Mouse (Mus musculus): ENCODE results near the gene Prdm13. TPM values are rescaled to one million over a fixed set of nuclear protein-coding genes. Genes with fewer than 3 reads are reported as not detected.

Prdm13 gene
- polyA plus RNA-seq, 1 experiment from 2014 or later, result 0.50 TPM

DNA sequence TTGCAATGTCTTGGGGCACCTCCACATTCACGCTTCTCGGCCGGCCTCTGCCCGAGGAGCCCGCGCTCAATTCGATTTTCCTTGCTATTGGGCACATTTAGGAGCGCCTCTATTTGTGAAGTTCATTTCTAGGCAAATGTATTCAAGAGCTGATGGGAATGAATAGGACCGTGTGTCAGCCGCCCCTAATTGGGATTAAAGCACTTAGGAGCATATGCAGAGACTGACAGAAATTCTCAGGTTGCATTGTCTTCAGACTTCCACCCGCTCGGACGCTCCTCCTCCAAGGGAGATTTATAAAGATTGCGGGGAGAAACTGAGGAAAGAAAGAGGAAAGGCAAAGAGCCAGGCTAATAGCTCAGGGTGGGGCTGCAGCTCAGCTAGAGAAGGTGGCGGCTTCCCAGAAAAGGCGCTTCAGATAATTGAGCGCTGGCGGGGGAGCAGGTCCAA is 3.8 kb upstream of the Prdm13 start:
- peak overlapping the region; percentile 44; the same call in 1 of the 2 replicates for H3K4me3 ChIP-seq (ENCODE audit: low read depth, low read length)
- H3K4me2 ChIP-seq (ENCODE audit: low read depth, low read length), result peak overlapping the region; percentile 73
- peak; percentile 4; the same call in 1 of the 2 replicates for ATAC-seq (ENCODE audit: low read depth)
- no peak overlapping the region for H3K9ac ChIP-seq (replicated peaks; ENCODE audit: low read depth, low read length)
- peaks cover 13% of the 10 kb centered on the region; the same call in 1 of the 2 replicates for H3K4me1 ChIP-seq (ENCODE audit: control insufficient read depth, insufficient read depth, low read length)
- H3K36me3 ChIP-seq (ENCODE audit: control insufficient read depth, insufficient read depth, low read length), result no peaks in the 10 kb centered on the region
- no peaks in the 10 kb centered on the region for H3K9me3 ChIP-seq (ENCODE audit: control insufficient read depth, low read length)
- H3K27me3 ChIP-seq (ENCODE audit: control insufficient read depth, insufficient read depth, low read length), result peaks cover 41% of the 10 kb centered on the region
- no peak overlapping the region for H3K27ac ChIP-seq (ENCODE audit: low read depth, low read length)
- under 1% methylated on average over 18 of the region's 18 CpGs for WGBS

DNA sequence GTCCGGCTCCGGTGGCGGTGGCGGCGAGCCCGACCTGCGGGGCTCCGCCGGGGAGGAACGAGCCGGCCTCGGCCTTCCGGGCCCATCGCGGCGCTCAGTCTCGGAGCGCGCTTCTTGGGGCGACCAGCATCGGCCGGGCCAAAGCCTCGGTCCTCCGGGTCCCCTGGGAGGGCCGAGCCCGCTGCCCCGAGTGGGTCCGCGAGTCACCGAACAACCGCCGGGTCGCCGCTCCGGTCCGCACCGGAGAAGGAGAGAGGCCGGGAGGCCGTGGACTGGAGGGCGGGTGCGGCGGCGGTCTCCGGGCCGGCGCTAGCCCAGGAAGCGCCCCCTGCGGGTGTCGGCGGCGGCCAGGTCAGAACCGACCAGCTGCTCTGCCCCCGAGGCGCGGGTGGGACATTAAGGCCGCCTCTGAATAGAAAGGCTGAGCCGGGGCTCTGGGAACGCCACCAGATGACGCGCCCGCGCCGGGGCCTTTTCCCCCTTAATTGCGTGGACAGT is 3.0 kb upstream of the Prdm13 start:
- peak overlapping the region; percentile 71 for H3K27ac ChIP-seq (ENCODE audit: low read depth, low read length)

DNA sequence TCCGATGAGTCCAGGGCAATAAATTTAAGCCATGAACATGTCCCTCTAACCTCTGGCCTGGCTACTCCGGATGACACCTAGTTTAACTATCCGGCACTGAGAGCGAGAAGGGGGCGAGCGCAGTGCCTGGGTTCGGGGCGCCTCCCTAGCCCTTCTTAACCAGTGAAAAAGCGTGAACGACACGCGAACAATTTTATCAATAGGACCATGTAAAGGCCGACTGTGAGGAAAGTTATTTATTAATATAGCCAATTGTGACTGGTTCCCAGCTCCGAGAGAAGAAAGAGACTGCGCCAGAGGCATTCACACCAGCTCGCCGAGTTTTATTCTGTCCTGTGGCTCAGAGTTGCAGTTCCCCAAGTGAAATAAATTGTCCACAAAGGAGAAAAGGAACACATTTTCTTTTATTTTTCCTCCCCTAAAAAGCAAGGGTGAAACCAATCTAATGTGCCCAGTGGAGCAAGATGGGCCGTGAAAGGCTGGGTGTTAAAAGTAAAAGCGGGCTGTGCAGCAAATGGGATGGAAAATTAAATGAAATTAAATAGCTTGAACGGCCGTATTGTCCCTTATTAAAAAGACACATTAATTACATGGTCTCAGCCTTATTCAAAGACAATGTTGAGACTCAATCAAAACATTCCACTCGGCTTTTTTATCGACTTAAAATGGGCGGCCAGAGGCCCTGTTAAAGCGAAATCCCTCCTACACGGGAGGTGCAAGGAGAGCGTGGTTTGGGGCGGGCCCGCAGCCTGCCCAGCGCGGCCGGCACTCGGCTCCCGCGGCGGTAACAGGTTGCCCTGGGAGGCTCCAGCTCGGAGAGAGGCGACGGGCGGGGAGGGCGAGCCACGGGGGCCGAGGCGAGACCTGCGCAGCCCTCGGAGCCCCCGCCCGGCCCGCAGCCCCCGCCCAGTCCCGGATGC is 2.3 kb upstream of the Prdm13 start:
- peak; percentile 61 for ATAC-seq (ENCODE audit: low read depth)
- Histone ChIP-seq H3K4me3 (ENCODE audit: low read depth, low read length) (peak overlapping the region; percentile 44), H3K27me3 (ENCODE audit: control insufficient read depth, insufficient read depth, low read length) (peaks cover 44% of the 10 kb centered on the region), H3K27ac (ENCODE audit: low read depth, low read length) (peak overlapping the region; percentile 71), H3K36me3 (ENCODE audit: control insufficient read depth, insufficient read depth, low read length) (no peaks in the 10 kb centered on the region), H3K4me1 (ENCODE audit: control insufficient read depth, insufficient read depth, low read length) (peaks cover 13% of the 10 kb centered on the region; the same call in 1 of the 2 replicates), H3K9me3 (ENCODE audit: control insufficient read depth, low read length) (no peaks in the 10 kb centered on the region), H3K4me2 (ENCODE audit: low read depth, low read length) (peak overlapping the region; percentile 73), H3K9ac (replicated peaks; ENCODE audit: low read depth, low read length) (peak overlapping the region; percentile 46)
- WGBS, result under 1% methylated on average over 50 of the region's 51 CpGs

More for the DNA sequence above, 3.0 kb upstream of the Prdm13 start:
- H3K4me2 ChIP-seq (ENCODE audit: low read depth, low read length), result peak overlapping the region; percentile 73
- peak overlapping the region; percentile 46 for H3K9ac ChIP-seq (replicated peaks; ENCODE audit: low read depth, low read length)
- H3K27me3 ChIP-seq (ENCODE audit: control insufficient read depth, insufficient read depth, low read length), result peaks cover 41% of the 10 kb centered on the region
- H3K4me3 ChIP-seq (ENCODE audit: low read depth, low read length), result peak overlapping the region; percentile 44
- peak; percentile 36; the same call in 1 of the 2 replicates for ATAC-seq (ENCODE audit: low read depth)
- H3K4me1 ChIP-seq (ENCODE audit: control insufficient read depth, insufficient read depth, low read length), result peaks cover 13% of the 10 kb centered on the region; the same call in 1 of the 2 replicates
- no peaks in the 10 kb centered on the region for H3K36me3 ChIP-seq (ENCODE audit: control insufficient read depth, insufficient read depth, low read length)
- no peaks in the 10 kb centered on the region for H3K9me3 ChIP-seq (ENCODE audit: control insufficient read depth, low read length)
- under 1% methylated on average over 46 of the region's 64 CpGs for WGBS

DNA sequence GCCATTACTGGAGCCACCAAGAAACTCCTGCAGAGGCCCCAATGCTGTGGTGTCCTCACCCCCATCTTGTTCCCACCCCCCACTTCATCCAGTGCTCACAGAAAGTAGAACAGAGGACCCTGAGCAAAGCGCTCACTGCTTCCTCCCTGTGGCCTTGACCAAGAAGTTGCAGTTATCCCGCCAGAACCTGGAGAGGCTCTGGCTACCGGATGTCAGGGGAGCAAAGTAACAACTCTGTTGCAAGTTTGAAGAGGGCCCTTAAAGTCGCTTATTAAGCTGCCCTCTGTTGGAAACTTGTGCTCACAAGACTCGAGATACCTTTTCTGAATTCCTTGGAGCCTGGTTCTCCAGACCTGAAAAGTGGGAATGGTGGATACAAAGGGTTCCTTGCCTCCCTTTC is 1.2 kb upstream of the Prdm13 start:
- Histone ChIP-seq H3K27me3 (ENCODE audit: control insufficient read depth, insufficient read depth, low read length) (peaks cover 48% of the 10 kb centered on the region), H3K4me1 (ENCODE audit: control insufficient read depth, insufficient read depth, low read length) (peaks cover 13% of the 10 kb centered on the region; the same call in 1 of the 2 replicates), H3K4me2 (ENCODE audit: low read depth, low read length) (no peak overlapping the region), H3K9me3 (ENCODE audit: control insufficient read depth, low read length) (no peaks in the 10 kb centered on the region), H3K36me3 (ENCODE audit: control insufficient read depth, insufficient read depth, low read length) (no peaks in the 10 kb centered on the region), H3K4me3 (ENCODE audit: low read depth, low read length) (no peak overlapping the region), H3K27ac (ENCODE audit: low read depth, low read length) (no peak overlapping the region), H3K9ac (replicated peaks; ENCODE audit: low read depth, low read length) (no peak overlapping the region)
- ATAC-seq (ENCODE audit: low read depth), result no peak
- WGBS, result 2% methylated on average over 5 of the region's 5 CpGs

DNA sequence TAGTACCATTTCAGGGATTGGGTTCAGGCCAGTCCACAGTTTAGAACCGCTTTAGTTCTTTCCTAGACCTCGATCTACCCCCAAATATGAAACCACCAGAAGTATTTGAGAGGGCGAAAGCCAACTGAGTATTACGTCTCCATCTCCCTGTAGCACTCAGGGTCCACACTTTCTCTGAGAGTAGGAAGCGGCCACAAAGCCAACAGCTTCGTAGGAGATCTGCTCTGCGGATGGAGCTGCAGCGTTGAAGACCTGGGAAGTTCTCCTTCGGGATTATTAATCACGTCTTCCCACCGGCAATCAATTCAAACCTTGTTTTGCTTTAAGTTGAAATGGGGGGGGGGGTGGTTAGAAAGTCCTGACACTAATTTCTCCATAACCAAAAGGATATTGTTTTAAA is 653 bp upstream of the Prdm13 start:
- under 1% methylated on average over 11 of the region's 11 CpGs for WGBS
- no peak for ATAC-seq (ENCODE audit: low read depth)

DNA sequence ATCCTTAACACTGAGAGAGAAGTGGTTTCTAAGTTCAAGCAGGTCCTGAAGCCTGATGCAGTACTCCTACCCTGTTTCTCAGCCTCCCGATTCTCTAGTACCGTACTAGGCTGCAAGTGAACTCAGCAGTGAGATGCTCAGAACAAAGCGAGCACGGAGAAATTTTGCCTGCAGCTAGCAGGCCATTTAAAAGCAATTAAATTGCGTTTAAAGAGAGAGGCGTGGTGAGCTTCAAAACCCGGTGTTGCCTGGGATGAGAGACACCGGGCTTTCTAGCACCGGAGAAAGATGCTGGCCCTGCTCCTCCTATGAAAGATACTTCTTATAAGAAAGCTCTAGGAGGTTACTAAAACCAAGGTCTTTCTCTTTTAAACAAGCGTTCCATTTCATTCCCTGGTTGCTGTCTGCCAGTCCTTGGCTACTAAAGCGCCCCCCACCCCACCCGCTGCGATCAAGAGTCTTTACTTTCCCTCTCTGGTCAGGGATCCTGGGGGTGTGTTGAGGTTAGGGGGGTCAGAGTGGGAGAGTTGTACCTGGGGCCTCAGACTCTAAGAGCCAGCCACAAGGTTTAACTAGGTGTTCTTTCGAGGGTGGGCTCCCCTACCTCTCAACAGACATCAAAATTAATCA is 1.3 kb downstream of the Prdm13 start:
- Histone ChIP-seq H3K27ac (ENCODE audit: low read depth, low read length) (no peak overlapping the region), H3K9me3 (ENCODE audit: control insufficient read depth, low read length) (no peaks in the 10 kb centered on the region), H3K36me3 (ENCODE audit: control insufficient read depth, insufficient read depth, low read length) (no peaks in the 10 kb centered on the region), H3K4me1 (ENCODE audit: control insufficient read depth, insufficient read depth, low read length) (peaks cover 13% of the 10 kb centered on the region; the same call in 1 of the 2 replicates), H3K27me3 (ENCODE audit: control insufficient read depth, insufficient read depth, low read length) (peaks cover 50% of the 10 kb centered on the region), H3K4me2 (ENCODE audit: low read depth, low read length) (no peak overlapping the region; the same call in 1 of the 2 replicates), H3K9ac (replicated peaks; ENCODE audit: low read depth, low read length) (no peak overlapping the region), H3K4me3 (ENCODE audit: low read depth, low read length) (peak overlapping the region; percentile 24; the same call in 1 of the 2 replicates)
- ATAC-seq (ENCODE audit: low read depth), result no peak
- WGBS, result under 1% methylated on average over 14 of the region's 14 CpGs

More for the DNA sequence above, 653 bp upstream of the Prdm13 start:
- Histone ChIP-seq H3K27me3 (ENCODE audit: control insufficient read depth, insufficient read depth, low read length) (peaks cover 48% of the 10 kb centered on the region), H3K9ac (replicated peaks; ENCODE audit: low read depth, low read length) (no peak overlapping the region), H3K4me3 (ENCODE audit: low read depth, low read length) (no peak overlapping the region), H3K9me3 (ENCODE audit: control insufficient read depth, low read length) (no peaks in the 10 kb centered on the region), H3K36me3 (ENCODE audit: control insufficient read depth, insufficient read depth, low read length) (no peaks in the 10 kb centered on the region), H3K4me2 (ENCODE audit: low read depth, low read length) (no peak overlapping the region), H3K27ac (ENCODE audit: low read depth, low read length) (no peak overlapping the region), H3K4me1 (ENCODE audit: control insufficient read depth, insufficient read depth, low read length) (peaks cover 13% of the 10 kb centered on the region; the same call in 1 of the 2 replicates)

DNA sequence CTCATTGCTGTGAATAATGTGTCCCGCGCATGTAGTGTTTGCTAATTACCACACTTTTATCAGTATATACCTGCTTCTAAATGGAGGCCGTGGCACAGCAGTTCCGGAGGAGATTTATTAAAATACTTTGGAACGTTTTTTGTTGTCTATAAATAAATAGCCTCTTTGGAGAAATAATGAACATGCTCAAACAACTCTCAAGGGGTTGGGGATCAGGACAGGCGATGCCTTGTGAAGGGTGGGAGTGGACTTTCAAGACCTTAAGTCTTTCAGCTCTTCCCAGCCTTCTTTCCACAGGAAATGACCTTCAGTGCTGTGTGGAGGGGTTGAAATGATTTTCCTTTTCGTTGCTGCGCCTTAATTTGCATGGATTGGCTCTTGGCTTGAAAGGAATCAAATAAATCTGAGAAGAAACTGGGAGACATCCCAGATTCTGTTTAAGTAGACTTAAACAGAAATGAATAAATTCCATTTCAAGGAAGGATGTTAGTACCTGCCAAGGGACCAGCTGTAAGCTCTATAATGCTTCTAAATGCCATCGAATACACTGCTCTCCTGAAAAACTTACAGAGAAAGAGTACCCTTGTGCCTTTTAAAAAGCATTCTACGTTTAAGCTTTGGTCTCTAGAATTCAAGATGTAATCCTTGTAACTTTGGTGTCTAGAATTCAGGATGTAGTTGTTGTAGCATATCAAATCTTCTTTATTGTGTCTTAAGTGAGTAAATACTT is 3.2 kb downstream of the Prdm13 start:
- Histone ChIP-seq H3K4me3 (ENCODE audit: low read depth, low read length) (no peak overlapping the region), H3K4me2 (ENCODE audit: low read depth, low read length) (no peak overlapping the region)

DNA sequence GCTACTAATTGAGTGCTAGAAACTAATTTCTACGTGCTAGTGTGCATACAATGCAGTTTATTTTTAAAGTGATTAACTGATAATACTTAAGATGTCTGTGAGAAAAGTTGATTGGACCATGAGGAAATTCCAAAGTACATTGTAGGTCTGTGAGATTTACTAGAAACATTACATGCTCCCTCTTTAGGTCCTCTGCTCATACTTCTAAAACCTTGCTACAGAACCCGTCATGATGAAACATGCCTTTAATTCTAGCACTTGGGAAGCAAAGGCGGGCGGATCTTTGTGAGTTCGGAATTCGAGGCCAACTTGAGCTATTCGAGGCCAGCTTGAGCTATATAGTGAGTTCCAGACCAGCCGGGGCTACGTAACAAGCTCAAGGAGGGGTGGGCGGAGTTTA is 4.8 kb downstream of the Prdm13 start:
- peaks cover 11% of the 10 kb centered on the region; the same call in 1 of the 2 replicates for H3K4me1 ChIP-seq (ENCODE audit: control insufficient read depth, insufficient read depth, low read length)
- ATAC-seq (ENCODE audit: low read depth), result no peak
- no peaks in the 10 kb centered on the region for H3K9me3 ChIP-seq (ENCODE audit: control insufficient read depth, low read length)
- H3K27me3 ChIP-seq (ENCODE audit: control insufficient read depth, insufficient read depth, low read length), result peaks cover 47% of the 10 kb centered on the region
- 6% methylated on average over 10 of the region's 10 CpGs for WGBS
- no peak overlapping the region for H3K27ac ChIP-seq (ENCODE audit: low read depth, low read length)
- no peak overlapping the region for H3K4me3 ChIP-seq (ENCODE audit: low read depth, low read length)
- no peak overlapping the region for H3K9ac ChIP-seq (replicated peaks; ENCODE audit: low read depth, low read length)
- H3K4me2 ChIP-seq (ENCODE audit: low read depth, low read length), result no peak overlapping the region
- H3K36me3 ChIP-seq (ENCODE audit: control insufficient read depth, insufficient read depth, low read length), result no peaks in the 10 kb centered on the region

More for the DNA sequence above, 3.2 kb downstream of the Prdm13 start:
- ATAC-seq (ENCODE audit: low read depth), result no peak
- Histone ChIP-seq H3K9ac (replicated peaks; ENCODE audit: low read depth, low read length) (no peak overlapping the region), H3K27ac (ENCODE audit: low read depth, low read length) (no peak overlapping the region), H3K27me3 (ENCODE audit: control insufficient read depth, insufficient read depth, low read length) (peaks cover 53% of the 10 kb centered on the region), H3K4me1 (ENCODE audit: control insufficient read depth, insufficient read depth, low read length) (peaks cover 11% of the 10 kb centered on the region; the same call in 1 of the 2 replicates), H3K9me3 (ENCODE audit: control insufficient read depth, low read length) (no peaks in the 10 kb centered on the region), H3K36me3 (ENCODE audit: control insufficient read depth, insufficient read depth, low read length) (no peaks in the 10 kb centered on the region)
- 20% methylated on average over 10 of the region's 10 CpGs for WGBS
